Mouse (Mus musculus) myocyte (in vitro differentiated cells): ENCODE results near the gene H2al1d.

ENCODE experiments used
- POLR2A ChIP-seq: IDR thresholded peaks from one replicate; pipeline ENCODE4 v1.6.1; 2011; ENCODE audit warnings: low read depth, mild to moderate bottlenecking, control low read depth, moderate library complexity; ENCODE audit not compliant: insufficient read length
- USF1 ChIP-seq: IDR thresholded peaks from one replicate; pipeline ENCODE4 v1.6.1; 2011; ENCODE audit warnings: low read depth, mild to moderate bottlenecking, control low read depth, moderate library complexity

- no peak for TF ChIP-seq POLR2A
- no peak for TF ChIP-seq USF1
Measured at GRCm38 (mm10) chrX:11264918-11265317, 43.7 kb upstream of the H2al1d start.
